Mouse (Mus musculus) Muller cell, postnatal 12 days (primary cell): ENCODE measurements around the gene Aatk.

ENCODE experiments used
- DNase-seq: peaks from one replicate; pipeline ENCODE4 v3.0.0-alpha.2; 2015; ENCODE audit errors: inconsistent ontology term

The Aatk gene

DNA sequence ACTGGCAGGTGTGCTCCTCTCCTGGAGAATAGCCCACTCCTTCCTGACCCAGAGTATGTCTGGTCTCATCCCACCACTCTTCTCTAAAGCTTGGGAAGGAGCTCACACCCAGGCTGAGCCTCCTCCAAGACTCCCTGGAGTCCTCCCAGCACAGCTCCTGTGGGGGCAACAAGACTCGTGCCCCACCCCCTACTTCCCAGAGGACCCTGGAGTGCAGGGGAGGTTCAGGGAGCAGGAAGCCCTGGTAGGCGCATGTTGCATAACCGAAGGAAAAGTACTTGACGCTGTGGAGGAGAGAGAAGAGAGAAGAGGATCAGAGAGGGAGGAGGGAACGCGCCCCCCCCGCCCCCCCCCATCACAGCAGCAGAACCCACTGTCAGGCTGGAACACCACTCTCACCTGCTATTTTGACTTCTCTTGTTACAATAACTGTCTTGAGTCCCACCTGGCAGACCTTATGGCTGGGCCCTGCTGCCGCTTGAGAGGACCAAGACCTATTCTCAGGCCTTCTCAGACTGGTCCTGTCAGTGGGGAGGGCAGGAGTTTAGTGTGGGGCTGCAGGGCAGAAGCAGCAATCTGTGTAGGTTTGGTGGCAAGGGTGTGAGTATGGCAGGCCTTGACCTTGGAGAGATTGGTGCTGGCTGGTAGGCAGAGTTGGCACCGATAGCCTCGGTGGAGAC, 56.2 kb downstream of the Aatk start:
- no peak for DNase-seq

DNA sequence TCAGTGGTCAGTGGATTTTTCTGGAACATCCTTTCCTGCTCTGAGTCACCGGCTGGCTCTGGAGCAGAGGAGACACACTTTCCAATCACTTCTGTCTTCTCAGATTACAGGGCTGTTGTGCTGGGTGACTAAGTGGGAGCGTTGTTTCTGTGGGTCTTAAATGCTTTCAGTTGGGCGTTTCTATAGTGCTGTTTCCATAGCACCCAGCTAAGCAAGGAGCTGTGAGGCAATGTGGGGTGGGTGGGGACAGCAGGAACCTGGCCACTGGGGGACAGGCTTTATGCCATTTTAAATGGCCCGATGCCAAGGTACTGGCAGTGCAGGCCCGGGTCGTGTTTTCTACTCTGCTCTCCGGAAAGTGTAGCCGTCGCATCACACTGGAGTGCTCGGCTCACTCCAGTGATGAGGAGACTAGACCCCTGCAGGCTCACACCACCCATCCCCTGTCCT, 57.8 kb downstream of the Aatk start:
- DNase-seq = peak; percentile 91

DNA sequence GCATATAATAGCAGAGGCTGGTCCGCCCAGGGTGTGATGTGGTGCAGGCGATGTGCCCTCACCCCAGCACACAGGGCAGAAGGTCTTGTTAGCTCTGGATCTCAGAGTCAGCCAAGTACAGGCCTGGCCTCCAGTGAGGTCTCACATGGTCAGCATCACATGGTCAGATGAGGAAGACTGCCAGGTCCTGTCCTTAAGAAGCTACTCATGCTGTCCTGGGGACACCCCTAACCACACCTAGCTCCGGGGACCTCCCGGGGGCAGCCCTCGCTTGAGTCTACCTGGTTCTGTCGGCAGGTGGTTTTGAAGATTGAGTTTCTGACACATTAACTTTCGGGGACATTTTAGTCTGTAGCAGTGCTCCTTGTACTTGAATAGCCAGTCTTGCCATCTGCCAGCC, 58.6 kb downstream of the Aatk start:
- DNase-seq = no peak

DNA sequence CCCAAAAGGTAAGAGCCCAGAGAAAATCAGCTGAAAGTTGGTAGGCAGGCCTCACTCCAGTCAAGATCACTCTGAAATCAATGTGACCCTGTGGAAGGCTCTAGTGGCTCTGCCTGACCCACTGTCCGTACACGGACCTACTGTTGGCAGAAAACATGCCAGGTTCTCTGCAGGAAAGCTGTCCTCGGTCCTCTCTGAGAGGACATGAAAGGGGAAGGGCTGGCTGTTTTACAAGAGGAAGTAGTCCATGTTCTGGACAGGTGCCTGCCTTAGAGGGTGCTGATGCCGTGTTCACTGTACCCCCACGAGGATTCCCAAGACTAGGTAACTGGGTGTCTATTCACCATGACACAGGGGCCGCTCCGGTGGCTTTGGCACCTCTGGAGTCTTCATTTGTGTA, 59.1 kb downstream of the Aatk start:
- no peak for DNase-seq

DNA sequence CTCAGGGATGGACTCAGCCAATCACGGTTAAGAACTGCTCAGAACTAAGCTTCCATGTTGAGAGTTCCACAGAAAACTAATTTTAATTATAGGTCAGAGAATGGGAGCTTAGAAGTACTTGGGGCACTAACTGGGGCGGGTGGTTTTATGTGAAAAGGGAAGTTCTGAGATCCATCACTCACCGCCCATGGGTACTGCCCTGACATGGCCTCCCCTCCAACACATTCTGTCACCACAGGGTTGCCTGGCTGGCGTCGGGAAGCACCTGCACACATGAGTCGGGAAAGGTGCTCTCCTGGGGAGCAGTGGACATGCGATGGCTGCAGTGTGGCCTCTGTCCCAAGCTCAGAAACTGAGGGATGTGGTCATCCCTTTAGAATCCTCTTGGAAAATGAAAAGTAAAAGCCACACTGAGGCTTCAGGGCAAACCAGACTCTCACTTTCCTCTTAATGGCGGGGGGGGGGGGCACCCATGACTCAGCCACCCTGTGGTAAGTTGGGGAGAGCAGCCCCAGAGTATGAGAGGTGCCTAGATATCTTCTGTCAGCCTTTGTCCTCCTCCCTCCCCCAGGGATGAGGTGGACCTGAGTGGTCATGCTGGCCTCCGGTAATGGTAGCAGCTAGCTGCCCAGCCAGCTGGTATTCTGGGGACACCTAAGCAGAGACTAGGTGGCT, 60.1 kb downstream of the Aatk start:
- no peak for DNase-seq

DNA sequence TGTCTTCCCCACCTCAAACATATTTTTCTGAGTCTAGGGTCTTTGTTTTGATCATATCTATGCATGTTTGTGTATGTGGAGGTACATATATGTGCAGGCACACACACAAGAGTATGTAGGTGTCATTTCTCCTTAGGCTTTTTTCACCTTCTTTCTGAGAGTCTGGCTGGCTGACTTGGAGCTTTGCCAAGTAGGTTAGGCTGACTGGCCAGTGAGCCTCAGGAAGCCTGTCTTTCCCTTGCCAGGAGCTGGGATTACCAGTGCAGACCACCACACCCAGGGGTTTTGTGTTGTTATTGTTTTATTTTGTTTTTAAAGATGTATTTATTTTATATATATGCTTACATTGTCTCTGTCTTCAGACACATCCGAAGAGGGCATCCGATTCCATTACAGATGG, 63.8 kb downstream of the Aatk start:
- no peak for DNase-seq

DNA sequence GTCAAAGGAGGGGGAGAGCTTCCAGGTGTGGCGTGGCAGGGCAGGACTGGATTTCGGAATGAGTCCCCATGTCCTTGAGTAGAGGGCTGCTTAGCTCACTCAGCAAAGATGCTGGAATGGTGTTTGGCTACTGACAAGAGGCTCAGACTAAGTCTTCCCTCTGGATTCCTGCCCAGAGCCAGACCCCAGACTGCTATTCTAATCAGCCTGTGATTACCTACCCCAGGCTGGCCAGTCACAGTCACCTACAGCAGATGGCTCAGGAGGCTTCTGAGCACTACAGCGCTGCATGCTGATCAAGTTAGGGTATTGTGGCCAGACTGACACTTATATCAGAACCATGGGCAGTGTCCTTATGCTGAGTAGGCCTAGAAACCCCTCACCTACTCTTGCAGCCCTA, 64.7 kb downstream of the Aatk start:
- DNase-seq = no peak

DNA sequence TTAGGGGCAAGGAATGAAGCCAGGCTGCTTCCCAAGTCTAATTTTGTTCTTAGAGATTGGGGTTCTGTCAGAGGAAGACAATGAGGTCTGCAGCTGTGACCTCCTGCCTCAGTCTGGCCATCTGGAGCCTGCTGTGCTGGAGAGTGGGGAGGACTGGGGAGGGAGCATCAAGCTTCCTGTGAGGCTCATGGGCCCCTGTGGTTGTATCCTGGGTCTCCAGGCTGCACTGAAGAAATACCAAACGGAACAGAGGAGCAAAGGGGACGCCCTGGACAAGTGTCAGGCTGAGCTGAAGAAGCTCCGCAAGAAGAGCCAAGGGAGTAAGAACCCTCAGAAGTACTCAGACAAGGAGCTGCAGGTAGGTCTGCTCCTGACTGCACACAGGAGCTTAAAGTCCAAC, 65.2 kb downstream of the Aatk start:
- DNase-seq = no peak

DNA sequence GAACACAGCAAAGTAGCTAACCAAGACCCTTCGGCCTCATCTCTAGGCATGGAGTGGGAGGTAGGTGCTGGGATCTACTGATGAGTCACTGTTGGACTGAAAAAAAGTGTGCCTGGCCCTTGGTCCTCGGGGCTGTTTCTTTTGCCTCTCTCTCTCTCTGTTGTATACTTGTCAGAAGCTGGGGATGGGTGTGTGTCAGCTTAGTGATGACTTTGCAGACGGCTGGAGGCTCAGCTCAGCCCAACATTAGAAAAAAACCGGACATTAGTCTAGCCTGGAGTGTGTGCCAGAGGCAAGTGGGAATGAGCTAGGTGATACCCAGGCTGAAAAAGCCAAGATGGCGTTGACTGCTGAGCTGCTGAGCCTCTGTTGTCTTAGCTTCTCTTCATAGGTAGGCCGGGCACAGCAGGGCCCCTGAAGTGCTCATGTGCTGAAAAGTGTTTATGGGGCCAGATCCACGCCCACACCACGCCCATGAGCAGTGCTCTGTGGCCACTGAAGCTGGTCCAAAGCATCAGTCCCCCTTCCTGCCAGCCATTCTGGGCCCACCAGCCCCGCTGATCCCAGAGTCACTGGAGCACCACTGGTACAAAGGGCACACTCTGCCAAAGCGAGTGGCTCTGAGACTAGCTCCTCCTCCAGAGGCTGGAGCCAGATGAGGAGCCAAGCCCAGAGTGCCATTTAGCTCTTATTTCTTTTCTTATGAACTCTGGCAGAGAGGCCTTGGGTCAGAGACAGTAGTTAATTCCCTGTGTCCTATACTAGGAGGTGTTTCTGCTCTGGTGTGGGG, 67.2 kb downstream of the Aatk start:
- DNase-seq = no peak

DNA sequence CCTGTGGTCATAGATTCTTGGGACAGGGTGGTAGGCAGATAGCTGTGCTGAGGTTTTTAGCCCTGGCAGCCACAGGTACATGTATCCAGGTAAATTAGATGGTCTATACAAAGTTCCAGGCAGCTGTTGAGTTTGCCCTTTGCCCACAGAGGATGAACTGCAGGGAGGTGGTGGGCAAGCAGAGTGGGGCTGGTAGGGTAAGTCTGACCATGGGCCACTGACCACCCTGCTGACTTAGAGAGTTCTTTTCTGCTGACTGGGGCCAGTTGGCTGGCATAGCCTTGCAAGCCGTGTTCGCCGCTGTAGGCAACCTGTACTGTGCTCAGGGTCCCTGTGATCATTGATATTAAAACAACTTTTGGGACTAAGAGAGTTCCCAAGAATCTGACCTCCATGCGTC, 68.3 kb downstream of the Aatk start:
- no peak for DNase-seq

DNA sequence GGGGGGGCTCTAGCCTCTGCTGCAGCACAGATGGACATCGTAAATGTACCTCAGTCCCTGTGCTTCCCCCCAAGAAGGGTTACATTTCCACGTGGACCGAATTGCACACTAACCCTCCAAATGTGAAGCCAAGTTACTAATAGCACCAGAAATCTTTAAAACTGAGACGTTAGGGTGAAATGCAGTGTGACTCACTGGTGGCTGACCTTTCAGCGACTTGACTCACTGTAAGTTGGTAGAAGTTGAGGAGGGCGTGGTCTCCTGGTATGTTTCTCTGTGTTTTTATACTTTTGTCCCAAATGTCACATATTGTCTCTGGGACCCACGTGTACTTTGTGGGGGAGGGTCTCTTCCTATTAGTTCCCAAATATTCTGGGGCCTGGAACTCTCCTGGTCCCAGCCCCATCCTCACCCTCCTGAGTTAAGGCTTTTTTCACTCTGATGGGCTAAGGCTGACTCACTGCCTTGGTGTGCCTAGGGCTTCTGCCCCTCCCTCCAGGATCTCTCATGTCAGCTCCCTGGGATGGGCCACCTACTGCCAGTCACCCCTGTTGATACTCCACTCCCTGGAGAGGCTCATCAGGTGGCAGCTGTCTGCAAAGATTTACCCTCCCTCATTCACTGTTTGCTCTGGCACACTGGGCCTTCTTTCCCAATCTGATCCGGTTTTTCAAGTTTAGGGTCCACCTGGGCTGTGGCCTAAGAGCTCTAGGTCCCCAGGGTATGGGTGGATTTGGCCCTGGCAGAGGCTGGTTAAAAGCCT, 71.0 kb downstream of the Aatk start:
- DNase-seq = peak; percentile 42

DNA sequence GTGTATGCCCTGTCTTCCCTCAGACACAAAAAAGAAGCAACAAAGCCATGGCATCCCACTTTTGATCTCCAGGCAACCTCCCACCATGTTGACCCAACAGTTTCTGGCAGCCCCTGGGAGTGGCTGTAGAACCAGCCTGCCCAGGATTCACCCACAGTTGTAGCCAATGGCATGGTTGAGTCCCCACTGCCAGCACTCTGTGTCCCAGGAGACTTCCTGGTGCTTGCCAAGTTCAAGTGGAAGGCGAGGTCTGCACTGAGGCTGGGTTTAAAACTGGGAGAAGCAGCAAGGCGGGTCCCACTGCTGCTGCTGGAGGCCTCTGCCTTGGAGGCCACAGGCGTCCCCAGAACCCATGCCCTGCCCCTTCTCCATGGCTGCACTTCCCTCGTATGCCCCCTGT, 73.2 kb downstream of the Aatk start:
- no peak for DNase-seq

DNA sequence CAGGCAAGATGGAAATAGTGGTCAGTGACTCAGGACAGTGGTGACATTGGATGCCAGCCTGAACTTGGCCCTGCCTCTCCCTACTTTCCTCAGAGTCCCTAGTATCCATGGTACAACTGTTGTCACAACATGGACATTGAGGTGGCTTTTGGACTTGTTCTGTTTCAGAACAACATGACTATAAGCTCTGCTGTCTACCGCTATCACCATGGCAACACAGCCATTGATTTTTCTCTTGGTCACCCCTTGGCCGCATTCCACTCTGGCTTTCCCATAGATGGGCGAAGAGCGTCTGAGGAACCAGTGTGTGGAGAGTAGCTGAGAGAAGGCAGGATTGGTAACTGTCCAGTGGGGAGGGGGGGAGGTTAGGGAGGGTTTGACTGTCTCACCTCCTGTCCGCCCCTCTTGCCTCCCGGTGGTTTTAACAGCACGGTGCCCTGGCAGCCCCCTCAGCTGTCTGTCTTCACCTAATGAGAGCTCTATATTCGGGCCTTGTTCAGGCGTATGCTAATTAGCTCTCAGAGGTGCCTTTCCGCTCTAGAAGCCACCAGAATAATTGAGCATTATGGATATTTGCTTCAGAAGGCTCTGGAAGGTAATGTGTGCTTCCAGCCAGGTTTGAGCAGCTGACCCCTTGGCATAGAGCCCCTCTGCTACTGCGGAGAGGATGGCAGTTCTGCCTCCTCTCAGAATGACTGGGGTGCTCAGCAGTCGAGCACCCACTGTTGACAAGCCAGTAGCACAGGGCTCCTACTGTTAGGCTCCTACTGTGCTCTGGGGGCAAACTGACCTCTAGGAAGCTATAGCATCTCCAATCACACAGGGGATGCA, 76.7 kb downstream of the Aatk start:
- DNase-seq = peak; percentile 77

DNA sequence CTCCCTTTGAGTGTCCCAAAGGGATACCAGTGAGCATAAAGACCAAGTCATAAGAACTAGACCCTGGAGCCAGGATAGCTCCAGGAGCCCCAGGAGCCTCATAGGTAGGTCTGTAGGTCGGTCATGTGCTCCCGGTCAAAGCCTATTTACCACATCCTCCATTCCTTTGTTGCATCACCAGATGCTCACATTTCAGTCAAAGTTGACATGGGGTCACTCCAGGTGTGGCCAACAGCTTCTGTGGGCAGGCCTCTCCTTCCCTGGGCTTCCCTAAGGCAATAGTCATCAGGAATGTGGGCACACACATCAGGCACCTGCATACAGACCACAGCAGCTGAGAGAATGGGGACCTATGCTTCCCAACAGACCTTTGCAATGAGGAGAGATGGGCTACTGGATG, 79.1 kb downstream of the Aatk start:
- DNase-seq = no peak

DNA sequence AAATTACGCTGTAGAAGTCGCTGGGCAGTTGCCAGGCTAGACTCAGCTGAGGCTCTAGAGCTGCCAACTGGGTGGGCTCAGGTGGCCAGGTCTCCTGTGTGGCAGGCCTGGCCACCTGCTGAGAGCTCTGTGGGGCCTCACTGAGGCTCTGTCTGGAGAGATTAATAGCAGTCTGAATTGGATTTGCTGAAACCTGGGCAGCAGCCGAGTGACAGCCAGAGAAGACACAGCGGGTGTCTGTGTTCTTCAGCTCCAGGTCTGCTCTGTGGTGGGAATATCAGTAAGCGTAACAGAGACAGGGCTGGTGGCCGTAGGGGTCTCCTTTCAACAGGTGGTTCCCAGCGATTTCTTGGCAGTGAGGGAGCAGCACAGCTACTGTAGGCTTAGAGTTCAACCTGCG, 79.6 kb downstream of the Aatk start:
- DNase-seq = no peak

DNA sequence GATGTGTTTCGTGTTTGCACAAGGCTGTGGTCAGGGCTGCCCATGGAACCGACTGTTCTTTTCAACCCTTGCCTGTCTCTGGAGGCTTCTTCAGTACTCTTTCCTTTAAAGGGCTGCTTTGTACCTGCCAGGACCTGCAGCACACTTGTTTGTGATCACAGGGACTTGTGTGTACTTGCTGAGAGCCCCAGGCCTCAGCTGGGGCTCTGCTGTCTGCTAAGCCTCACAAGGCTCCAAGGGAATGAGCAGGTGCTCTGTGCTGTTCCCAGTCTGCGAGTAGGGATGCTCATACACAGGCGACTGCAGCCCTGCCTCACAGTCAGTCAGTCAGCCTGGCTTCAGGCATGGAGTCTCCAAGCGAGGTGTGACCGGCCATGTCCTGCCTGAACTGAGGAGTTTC, 80.7 kb downstream of the Aatk start:
- no peak for DNase-seq

DNA sequence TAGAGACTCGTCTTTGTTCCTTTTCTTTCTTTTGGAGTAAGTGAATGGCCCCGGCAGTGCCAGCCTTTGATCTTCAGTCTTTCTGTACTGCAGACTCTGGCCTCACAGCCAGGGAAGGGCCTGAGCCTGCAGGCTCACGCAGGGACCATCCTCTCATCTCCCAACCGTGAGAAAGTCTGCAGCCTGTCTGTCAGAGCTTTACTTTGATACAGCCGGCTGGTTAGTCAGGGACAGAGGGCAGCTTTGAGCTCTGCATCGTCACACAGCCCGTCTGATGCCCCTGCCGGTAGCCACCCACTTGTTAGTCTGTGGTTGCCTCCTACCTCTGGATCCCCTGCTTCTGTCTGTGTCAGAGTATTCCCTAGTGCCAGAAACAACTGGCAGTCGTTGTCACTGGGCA, 81.9 kb downstream of the Aatk start:
- DNase-seq = peak; percentile 51

DNA sequence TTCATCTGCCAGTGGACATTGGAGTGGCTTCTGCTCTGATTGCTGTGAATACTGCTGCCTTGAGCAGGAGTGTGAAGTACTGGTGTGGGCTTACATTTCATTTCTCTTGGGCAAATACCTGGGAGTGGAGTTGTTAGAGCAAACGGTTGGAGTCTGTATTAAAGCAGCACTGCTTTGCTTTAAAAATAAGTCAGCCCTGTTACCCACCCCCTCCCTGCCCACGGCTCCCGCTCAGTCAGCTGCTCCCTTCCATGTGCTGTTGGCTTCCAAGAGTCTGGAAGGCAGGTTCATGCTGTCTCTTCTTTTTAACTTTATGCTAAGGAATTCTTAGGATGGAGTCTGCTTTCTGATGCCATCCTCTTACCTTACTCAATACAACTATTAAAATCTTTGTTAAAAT, 85.5 kb downstream of the Aatk start:
- DNase-seq = no peak

DNA sequence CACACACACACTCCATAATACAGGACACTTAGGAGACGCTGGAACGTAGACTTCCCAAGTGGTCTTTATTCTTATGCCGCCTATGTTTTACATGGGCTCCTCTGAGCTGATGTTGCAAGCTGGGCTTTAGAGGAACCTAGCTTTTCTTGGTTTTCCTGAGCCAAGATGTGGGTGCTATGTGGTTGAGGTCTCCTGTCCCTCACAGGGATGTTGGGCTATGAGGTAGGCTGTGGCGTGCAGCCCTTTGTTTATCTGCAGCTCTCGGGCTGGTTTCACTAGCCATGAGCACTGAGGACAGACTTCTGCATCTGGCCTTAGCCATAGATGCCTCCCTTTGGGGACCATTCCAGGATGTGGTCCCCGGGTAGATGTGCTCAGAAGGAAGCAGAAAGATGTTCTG, 86.3 kb downstream of the Aatk start:
- no peak for DNase-seq

DNA sequence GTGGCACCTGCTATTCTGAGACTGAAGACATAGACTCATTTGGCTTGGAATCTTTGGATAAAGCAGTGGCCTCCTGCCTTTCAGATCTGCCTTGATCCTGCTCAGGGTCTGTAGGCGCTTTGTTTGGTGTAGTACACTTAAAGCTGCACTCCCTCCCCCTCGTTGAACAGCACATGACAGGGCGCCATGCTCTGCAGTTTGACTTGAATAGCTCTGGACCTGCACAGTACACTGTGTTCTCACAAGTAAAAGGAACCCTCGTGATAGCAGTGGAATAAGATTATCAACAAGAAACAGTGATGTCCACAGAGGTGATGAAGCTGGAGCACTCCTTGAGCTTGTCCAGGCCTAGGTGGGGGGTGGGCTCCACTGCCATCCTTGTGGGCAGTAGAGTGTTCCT, 87.3 kb downstream of the Aatk start:
- no peak for DNase-seq

DNA sequence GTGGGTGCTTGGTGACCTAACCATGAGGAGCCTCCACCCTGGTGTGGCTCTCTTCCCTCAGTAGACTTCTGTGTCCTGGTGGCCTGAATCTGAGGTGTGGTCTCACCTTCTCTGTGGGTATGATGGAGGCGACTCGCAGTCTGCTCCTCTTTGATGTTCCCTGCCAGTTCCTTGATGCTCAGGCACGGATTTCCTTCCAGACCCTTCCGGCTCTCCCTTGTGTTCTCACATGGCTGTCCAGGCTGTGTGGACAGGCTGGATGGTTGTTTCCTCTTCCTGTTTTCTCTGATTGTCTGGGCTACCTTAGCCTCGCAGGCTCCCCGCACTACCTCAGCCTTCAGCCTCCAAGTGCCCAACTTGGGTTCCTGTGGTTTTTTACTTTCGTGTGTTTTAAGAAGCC, 88.1 kb downstream of the Aatk start:
- no peak for DNase-seq
